Mouse (Mus musculus) lung, postnatal 0 days (tissue): ENCODE measurements around the gene Chd9.

Source experiments
- CTCF ChIP-seq: IDR thresholded peaks from 2 replicates; pipeline ENCODE4 v1.5.1; 2016; ENCODE audit warnings: antibody characterized with exemption, mild to moderate bottlenecking
- EP300 ChIP-seq: IDR thresholded peaks from 2 replicates; pipeline ENCODE4 v1.6.1; 2016; ENCODE audit warnings: antibody characterized with exemption, mild to moderate bottlenecking, control low read depth

GRCm38 (mm10) chr8:90834321-90834672 lies 6.1 kb downstream of the Chd9 start:
- TF ChIP-seq CTCF (no peak), EP300 (no peak)
